Comparison of ENCODE assay signal across 22 mouse cellular contexts in the genomic region with DNA sequence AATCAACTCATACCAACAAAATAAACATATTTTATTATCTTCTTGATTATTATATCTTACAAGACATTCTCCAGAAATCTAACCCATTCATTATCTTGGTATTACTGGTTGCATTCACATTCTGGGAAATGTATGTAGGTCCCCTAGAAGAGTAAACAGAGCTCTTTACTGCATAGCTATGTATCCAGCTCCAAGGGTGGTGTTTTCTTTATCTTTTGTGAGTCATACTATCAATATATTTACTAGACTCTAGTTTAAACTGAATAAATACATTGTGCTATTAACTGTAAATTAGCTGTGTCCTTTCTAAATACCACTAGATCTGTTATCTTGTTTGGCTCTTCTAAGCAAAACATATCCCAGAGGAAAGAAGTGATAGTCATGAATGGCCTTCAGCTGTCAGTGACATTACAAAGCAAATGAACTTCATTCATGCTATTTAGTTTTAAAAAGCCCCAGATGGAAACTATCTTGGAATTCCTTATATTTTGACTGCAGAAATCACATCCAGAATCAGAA.
DNase-seq lines count a peak whose midpoint lies in the region; ATAC-seq and TF ChIP-seq lines count a peak whose summit lies in the region.
"Had no signal": no experiment of that assay in that cellular context is flagged by ENCODE, and none has a peak within 500 bp of the region (broad histone marks: within the 10 kb centered on the region; RNA-seq: fewer than 3 reads in every experiment).

No protein-coding gene starts in this region.

- H3K27me3 ChIP-seq in kidney, embryonic 16.5 days (ENCODE audit: insufficient read depth, low read length): no peaks in the 10 kb centered on the region
- no peaks in the 10 kb centered on the region for H3K27me3 ChIP-seq in lung, embryonic 14.5 days (ENCODE audit: insufficient read depth, low read length)
- no peaks in the 10 kb centered on the region for H3K27me3 ChIP-seq in lung, embryonic 16.5 days (ENCODE audit: control insufficient read depth, insufficient read depth, low read depth, low read length)
- H3K27me3 ChIP-seq: embryonic facial prominence, embryonic 13.5 days; embryonic facial prominence, embryonic 15.5 days; forebrain, embryonic 12.5 days had no signal

- no peak overlapping the region for H3K9ac ChIP-seq in kidney, embryonic 16.5 days (replicated peaks; ENCODE audit: low read length)
- no peak overlapping the region for H3K9ac ChIP-seq in lung, embryonic 14.5 days
- H3K9ac ChIP-seq in lung, embryonic 16.5 days (ENCODE audit: low read length): no peak overlapping the region
- H3K9ac ChIP-seq: embryonic facial prominence, embryonic 13.5 days; embryonic facial prominence, embryonic 15.5 days; forebrain, embryonic 12.5 days had no signal

- DNase-seq in kidney, postnatal 4 days: no peak
- peak; percentile 84 for DNase-seq in lung, embryonic 14.5 days
- no peak for DNase-seq in lung, postnatal 10 days
- DNase-seq in lung, postnatal 4 days: no peak
- DNase-seq: adrenal gland, adult 2 months; adrenal gland, postnatal 10 days; adrenal gland, postnatal 25 days; cerebellum, adult 11 months; cerebellum, adult 18-20 months; cerebellum, adult 8-10 months; cerebellum, adult 9-11 months; cerebellum, postnatal 14 days; cerebellum, postnatal 36 days; embryo, embryonic 11 days had no signal

- H3K4me3 ChIP-seq in kidney, embryonic 16.5 days (ENCODE audit: low read length): no peak overlapping the region
- no peak overlapping the region for H3K4me3 ChIP-seq in lung, embryonic 14.5 days (ENCODE audit: low read depth, low read length)
- H3K4me3 ChIP-seq in lung, embryonic 16.5 days (ENCODE audit: low read length): no peak overlapping the region
- H3K4me3 ChIP-seq: embryonic facial prominence, embryonic 13.5 days; embryonic facial prominence, embryonic 15.5 days; erythroblast, embryonic 14.5 days; forebrain, embryonic 10.5 days; forebrain, embryonic 12.5 days had no signal

- no peak for TF ChIP-seq CTCF in lung, embryonic 14.5 days (IDR thresholded peaks at IDR 0.05; ENCODE audit: low read depth)

- H3K9me3 ChIP-seq in kidney, embryonic 16.5 days (ENCODE audit: low read length): no peaks in the 10 kb centered on the region
- no peaks in the 10 kb centered on the region for H3K9me3 ChIP-seq in lung, embryonic 14.5 days (ENCODE audit: low read depth, low read length)
- no peaks in the 10 kb centered on the region for H3K9me3 ChIP-seq in lung, embryonic 16.5 days (ENCODE audit: control insufficient read depth, low read length)
- H3K9me3 ChIP-seq: embryonic facial prominence, embryonic 13.5 days; embryonic facial prominence, embryonic 15.5 days; forebrain, embryonic 10.5 days; forebrain, embryonic 12.5 days had no signal

- no peaks in the 10 kb centered on the region for H3K4me1 ChIP-seq in kidney, embryonic 16.5 days (ENCODE audit: insufficient read depth, low read length)
- H3K4me1 ChIP-seq in lung, embryonic 14.5 days (ENCODE audit: insufficient read depth): no peaks in the 10 kb centered on the region
- peaks cover 4% of the 10 kb centered on the region for H3K4me1 ChIP-seq in lung, embryonic 16.5 days (replicated peaks; ENCODE audit: control insufficient read depth, insufficient read depth, low read length)
- H3K4me1 ChIP-seq: embryonic facial prominence, embryonic 15.5 days; forebrain, embryonic 12.5 days had no signal

- ATAC-seq in kidney, embryonic 16.5 days (ENCODE audit: low FRiP score, low TSS enrichment): peak; percentile 80; the same call in 1 of the 2 replicates
- ATAC-seq in lung, embryonic 14.5 days (ENCODE audit: insufficient read depth): peak; percentile 95
- peak; percentile 96 for ATAC-seq in lung, embryonic 16.5 days (ENCODE audit: low read depth)
- ATAC-seq: forebrain, embryonic 14.5 days had no signal

- no peak overlapping the region for H3K4me2 ChIP-seq in kidney, embryonic 16.5 days (replicated peaks; ENCODE audit: low read depth, low read length)
- no peak overlapping the region for H3K4me2 ChIP-seq in lung, embryonic 14.5 days
- H3K4me2 ChIP-seq in lung, embryonic 16.5 days (ENCODE audit: low read depth, low read length): no peak overlapping the region
- H3K4me2 ChIP-seq: embryonic facial prominence, embryonic 13.5 days; embryonic facial prominence, embryonic 15.5 days; forebrain, embryonic 12.5 days had no signal

- H3K36me3 ChIP-seq in kidney, embryonic 16.5 days (ENCODE audit: insufficient read depth, low read length): no peaks in the 10 kb centered on the region
- H3K36me3 ChIP-seq in lung, embryonic 14.5 days (ENCODE audit: insufficient read depth): no peaks in the 10 kb centered on the region
- H3K36me3 ChIP-seq in lung, embryonic 16.5 days (ENCODE audit: control insufficient read depth, insufficient read depth, low read length): no peaks in the 10 kb centered on the region
- H3K36me3 ChIP-seq: embryonic facial prominence, embryonic 13.5 days; embryonic facial prominence, embryonic 15.5 days; forebrain, embryonic 10.5 days; forebrain, embryonic 12.5 days had no signal

- no peak overlapping the region for H3K27ac ChIP-seq in kidney, embryonic 16.5 days (ENCODE audit: low read length)
- no peak overlapping the region for H3K27ac ChIP-seq in lung, embryonic 14.5 days (ENCODE audit: low read depth)
- H3K27ac ChIP-seq in lung, embryonic 16.5 days (ENCODE audit: low read length): no peak overlapping the region
- H3K27ac ChIP-seq: embryonic facial prominence, embryonic 13.5 days; embryonic facial prominence, embryonic 15.5 days; forebrain, embryonic 10.5 days; forebrain, embryonic 12.5 days had no signal
